Mouse (Mus musculus): ENCODE data around the gene Hps1. TPM values are rescaled to one million over a fixed set of nuclear protein-coding genes. Genes with fewer than 3 reads are reported as not detected.
"Not testable (repeated sequence)": the region's sequence is repeated elsewhere in the genome, so short reads cannot be mapped to it uniquely, and the experiment has no call there.

Hps1 gene
- polyA plus RNA-seq, 1 experiment from 2014 or later = 18.6 TPM

GRCm38 (mm10) chr19:42794914-42795613, 15.3 kb upstream of the Hps1 start:
- Histone ChIP-seq H3K9me3 (ENCODE audit: control insufficient read depth, low read length) (no peaks in the 10 kb centered on the region), H3K4me3 (ENCODE audit: low read length) (peak overlapping the region; percentile 43), H3K27me3 (replicated peaks; ENCODE audit: control insufficient read depth, insufficient read depth, low read length) (no peaks in the 10 kb centered on the region), H3K27ac (ENCODE audit: low read length) (no peak overlapping the region), H3K4me2 (ENCODE audit: low read depth, low read length) (peak overlapping the region; percentile 79), H3K36me3 (ENCODE audit: control insufficient read depth, insufficient read depth, low read length) (no peaks in the 10 kb centered on the region), H3K9ac (ENCODE audit: low read depth, low read length) (peak overlapping the region; percentile 64), H3K4me1 (ENCODE audit: control insufficient read depth, insufficient read depth, low read length) (peaks cover 14% of the 10 kb centered on the region)
- peak; percentile 93 for ATAC-seq
- WGBS = 5% methylated on average over 31 of the region's 31 CpGs

GRCm38 (mm10) chr19:42788311-42788710, 8.5 kb upstream of the Hps1 start:
- 0 out of 2 replicates have a peak overlapping the region, but pooled peaks have one; percentile 6 for H3K9ac ChIP-seq (ENCODE audit: low read depth, low read length)
- H3K4me2 ChIP-seq (ENCODE audit: low read depth, low read length) = no peak overlapping the region
- ATAC-seq = peak; percentile 56
- no peak overlapping the region for H3K27ac ChIP-seq (ENCODE audit: low read length)
- no peaks in the 10 kb centered on the region for H3K36me3 ChIP-seq (ENCODE audit: control insufficient read depth, insufficient read depth, low read length)
- no peaks in the 10 kb centered on the region for H3K9me3 ChIP-seq (ENCODE audit: control insufficient read depth, low read length)
- 35% methylated on average over 5 of the region's 5 CpGs for WGBS
- H3K4me1 ChIP-seq (ENCODE audit: control insufficient read depth, insufficient read depth, low read length) = 0 out of 2 replicates have a peak, but pooled peaks cover 8% of the 10 kb centered on the region
- no peaks in the 10 kb centered on the region for H3K27me3 ChIP-seq (replicated peaks; ENCODE audit: control insufficient read depth, insufficient read depth, low read length)
- no peak overlapping the region for H3K4me3 ChIP-seq (ENCODE audit: low read length)

- no peaks in the 10 kb centered on the region for H3K36me3 ChIP-seq (ENCODE audit: control insufficient read depth, insufficient read depth, low read length)
- no peak overlapping the region for H3K9ac ChIP-seq (ENCODE audit: low read depth, low read length)
- no peak overlapping the region for H3K4me2 ChIP-seq (ENCODE audit: low read depth, low read length)
- no peak overlapping the region for H3K27ac ChIP-seq (ENCODE audit: low read length)
- 0 out of 2 replicates have a peak, but pooled peaks cover 8% of the 10 kb centered on the region for H3K4me1 ChIP-seq (ENCODE audit: control insufficient read depth, insufficient read depth, low read length)
- 57% methylated on average over 8 of the region's 8 CpGs for WGBS
- no peaks in the 10 kb centered on the region for H3K27me3 ChIP-seq (replicated peaks; ENCODE audit: control insufficient read depth, insufficient read depth, low read length)
- H3K9me3 ChIP-seq (ENCODE audit: control insufficient read depth, low read length) = no peaks in the 10 kb centered on the region
- no peak overlapping the region for H3K4me3 ChIP-seq (ENCODE audit: low read length)
- ATAC-seq = no peak
Measured at GRCm38 (mm10) chr19:42785562-42786220, 5.9 kb upstream of the Hps1 start.

- Histone ChIP-seq H3K36me3 (ENCODE audit: control insufficient read depth, insufficient read depth, low read length) (no peaks in the 10 kb centered on the region), H3K27ac (ENCODE audit: low read length) (no peak overlapping the region), H3K9ac (ENCODE audit: low read depth, low read length) (no peak overlapping the region), H3K4me3 (ENCODE audit: low read length) (no peak overlapping the region), H3K4me1 (ENCODE audit: control insufficient read depth, insufficient read depth, low read length) (0 out of 2 replicates have a peak, but pooled peaks cover 8% of the 10 kb centered on the region), H3K9me3 (ENCODE audit: control insufficient read depth, low read length) (no peaks in the 10 kb centered on the region), H3K4me2 (ENCODE audit: low read depth, low read length) (no peak overlapping the region), H3K27me3 (replicated peaks; ENCODE audit: control insufficient read depth, insufficient read depth, low read length) (no peaks in the 10 kb centered on the region)
- 48% methylated on average over 2 of the region's 2 CpGs for WGBS
- ATAC-seq = no peak
Measured at GRCm38 (mm10) chr19:42785129-42785528, 5.4 kb upstream of the Hps1 start.

- ATAC-seq; H3K27me3 ChIP-seq (replicated peaks; ENCODE audit: control insufficient read depth, insufficient read depth, low read length); H3K9me3 ChIP-seq (ENCODE audit: control insufficient read depth, low read length); H3K36me3 ChIP-seq (ENCODE audit: control insufficient read depth, insufficient read depth, low read length); H3K4me1 ChIP-seq (ENCODE audit: control insufficient read depth, insufficient read depth, low read length): not testable (repeated sequence)
- WGBS = 48% methylated on average over 7 of the region's 7 CpGs
- H3K4me3 ChIP-seq (ENCODE audit: low read length) = peak overlapping the region; percentile 75
- H3K4me2 ChIP-seq (ENCODE audit: low read depth, low read length) = peak overlapping the region; percentile 77
- peak overlapping the region; percentile 82 for H3K9ac ChIP-seq (ENCODE audit: low read depth, low read length)
- H3K27ac ChIP-seq (ENCODE audit: low read length) = peak overlapping the region; percentile 79
Measured at GRCm38 (mm10) chr19:42780156-42780538, 369 bp upstream of the Hps1 start.

- H3K9me3 ChIP-seq (ENCODE audit: control insufficient read depth, low read length) = no peaks in the 10 kb centered on the region
- no peak overlapping the region for H3K4me2 ChIP-seq (ENCODE audit: low read depth, low read length)
- ATAC-seq = no peak
- H3K36me3 ChIP-seq (ENCODE audit: control insufficient read depth, insufficient read depth, low read length) = no peaks in the 10 kb centered on the region
- 81% methylated on average over 5 of the region's 5 CpGs for WGBS
- H3K4me3 ChIP-seq (ENCODE audit: low read length) = no peak overlapping the region
- no peak overlapping the region for H3K9ac ChIP-seq (ENCODE audit: low read depth, low read length)
- H3K4me1 ChIP-seq (ENCODE audit: control insufficient read depth, insufficient read depth, low read length) = no peaks in the 10 kb centered on the region
- H3K27me3 ChIP-seq (replicated peaks; ENCODE audit: control insufficient read depth, insufficient read depth, low read length) = no peaks in the 10 kb centered on the region
- H3K27ac ChIP-seq (ENCODE audit: low read length) = no peak overlapping the region
Measured at GRCm38 (mm10) chr19:42777801-42778200, 2.0 kb downstream of the Hps1 start.

GRCm38 (mm10) chr19:42776813-42777212, 3.0 kb downstream of the Hps1 start:
- no peak for ATAC-seq
- 96% methylated on average over 1 of the region's 1 CpGs for WGBS
- Histone ChIP-seq H3K9me3 (ENCODE audit: control insufficient read depth, low read length) (no peaks in the 10 kb centered on the region), H3K36me3 (ENCODE audit: control insufficient read depth, insufficient read depth, low read length) (no peaks in the 10 kb centered on the region), H3K4me2 (ENCODE audit: low read depth, low read length) (no peak overlapping the region), H3K4me3 (ENCODE audit: low read length) (no peak overlapping the region), H3K27ac (ENCODE audit: low read length) (no peak overlapping the region), H3K9ac (ENCODE audit: low read depth, low read length) (no peak overlapping the region), H3K4me1 (ENCODE audit: control insufficient read depth, insufficient read depth, low read length) (no peaks in the 10 kb centered on the region), H3K27me3 (replicated peaks; ENCODE audit: control insufficient read depth, insufficient read depth, low read length) (no peaks in the 10 kb centered on the region)

- no peak for ATAC-seq
Measured at GRCm38 (mm10) chr19:42770141-42770872, 9.5 kb downstream of the Hps1 start.

GRCm38 (mm10) chr19:42769648-42770047, 10.1 kb downstream of the Hps1 start:
- Histone ChIP-seq H3K4me3 (ENCODE audit: low read length) (no peak overlapping the region), H3K4me2 (ENCODE audit: low read depth, low read length) (no peak overlapping the region), H3K9ac (ENCODE audit: low read depth, low read length) (no peak overlapping the region), H3K27me3 (replicated peaks; ENCODE audit: control insufficient read depth, insufficient read depth, low read length) (no peaks in the 10 kb centered on the region), H3K36me3 (ENCODE audit: control insufficient read depth, insufficient read depth, low read length) (0 out of 2 replicates have a peak, but pooled peaks cover 2% of the 10 kb centered on the region), H3K9me3 (ENCODE audit: control insufficient read depth, low read length) (no peaks in the 10 kb centered on the region), H3K4me1 (ENCODE audit: control insufficient read depth, insufficient read depth, low read length) (no peaks in the 10 kb centered on the region), H3K27ac (ENCODE audit: low read length) (no peak overlapping the region)
- ATAC-seq = no peak
- WGBS = 88% methylated on average over 10 of the region's 10 CpGs

More at GRCm38 (mm10) chr19:42770141-42770872, 9.5 kb downstream of the Hps1 start:
- H3K4me3 ChIP-seq (ENCODE audit: low read length) = no peak overlapping the region
- no peak overlapping the region for H3K27ac ChIP-seq (ENCODE audit: low read length)
- 87% methylated on average over 23 of the region's 23 CpGs for WGBS
- no peaks in the 10 kb centered on the region for H3K4me1 ChIP-seq (ENCODE audit: control insufficient read depth, insufficient read depth, low read length)
- no peaks in the 10 kb centered on the region for H3K27me3 ChIP-seq (replicated peaks; ENCODE audit: control insufficient read depth, insufficient read depth, low read length)
- H3K4me2 ChIP-seq (ENCODE audit: low read depth, low read length) = no peak overlapping the region
- H3K9me3 ChIP-seq (ENCODE audit: control insufficient read depth, low read length) = no peaks in the 10 kb centered on the region
- 0 out of 2 replicates have a peak, but pooled peaks cover 2% of the 10 kb centered on the region for H3K36me3 ChIP-seq (ENCODE audit: control insufficient read depth, insufficient read depth, low read length)
- H3K9ac ChIP-seq (ENCODE audit: low read depth, low read length) = no peak overlapping the region
